Mouse (Mus musculus): ENCODE results near the gene 1500015O10Rik. TPM values are rescaled to one million over a fixed set of nuclear protein-coding genes. Genes with fewer than 3 reads are reported as not detected.

Gene 1500015O10Rik
- polyA plus RNA-seq, 1 experiment from 2014 or later = 20.8 TPM

DNA sequence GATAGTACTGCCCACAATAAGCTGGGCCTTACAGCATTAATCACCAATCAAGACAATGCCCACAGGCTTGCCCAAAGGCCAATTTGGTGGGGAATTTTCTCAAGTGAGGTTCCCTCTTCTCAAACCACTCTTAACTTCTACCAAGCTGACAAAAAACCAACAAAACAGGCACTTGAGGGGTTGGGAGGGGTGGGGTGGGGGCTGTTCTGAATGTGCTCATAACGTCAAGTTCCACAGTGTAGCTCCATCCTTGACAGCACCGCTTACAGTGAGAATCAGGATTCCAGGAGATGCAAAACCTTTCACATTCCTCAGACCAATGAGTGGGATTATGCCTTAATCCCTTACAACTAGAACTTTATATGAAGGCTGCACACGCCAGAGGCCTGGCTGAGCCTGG lies 52.8 kb downstream of the 1500015O10Rik start:
- Histone ChIP-seq H3K4me1 (ENCODE audit: control insufficient read depth, insufficient read depth, low read length) (no peaks in the 10 kb centered on the region), H3K9ac (replicated peaks; ENCODE audit: low read depth, low read length) (no peak overlapping the region), H3K4me3 (ENCODE audit: low read depth, low read length) (no peak overlapping the region), H3K36me3 (ENCODE audit: control insufficient read depth, insufficient read depth, low read length) (peaks cover 4% of the 10 kb centered on the region; the same call in 1 of the 2 replicates), H3K9me3 (ENCODE audit: control insufficient read depth, low read length) (no peaks in the 10 kb centered on the region), H3K4me2 (ENCODE audit: low read depth, low read length) (no peak overlapping the region), H3K27ac (ENCODE audit: low read depth, low read length) (no peak overlapping the region), H3K27me3 (ENCODE audit: control insufficient read depth, insufficient read depth, low read length) (no peaks in the 10 kb centered on the region)
- ATAC-seq (ENCODE audit: low read depth) = no peak
- WGBS = 96% methylated on average over 3 of the region's 3 CpGs

DNA sequence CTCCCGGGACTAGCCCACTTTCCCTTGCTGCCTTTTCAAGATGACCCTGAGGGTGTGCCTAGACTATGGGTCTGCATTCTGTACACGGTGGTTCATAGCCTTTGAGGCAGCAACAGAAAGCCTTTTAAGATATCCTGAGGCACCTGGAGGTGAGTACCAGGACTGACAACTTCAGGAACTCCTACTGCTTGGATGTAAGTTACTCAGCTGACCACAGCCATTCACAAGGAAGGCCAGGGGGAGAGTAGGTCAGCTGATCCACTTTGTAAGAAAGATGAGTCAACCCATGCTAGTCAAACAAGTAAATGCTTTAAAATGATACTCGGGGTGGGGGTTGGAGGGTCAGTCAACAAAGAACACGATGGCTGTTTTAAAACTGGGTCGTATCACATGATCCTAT lies 54.9 kb downstream of the 1500015O10Rik start:
- WGBS = 92% methylated on average over 5 of the region's 5 CpGs
- Histone ChIP-seq H3K4me1 (ENCODE audit: control insufficient read depth, insufficient read depth, low read length) (no peaks in the 10 kb centered on the region), H3K4me2 (ENCODE audit: low read depth, low read length) (no peak overlapping the region), H3K27me3 (ENCODE audit: control insufficient read depth, insufficient read depth, low read length) (no peaks in the 10 kb centered on the region), H3K9me3 (ENCODE audit: control insufficient read depth, low read length) (no peaks in the 10 kb centered on the region), H3K4me3 (ENCODE audit: low read depth, low read length) (no peak overlapping the region), H3K9ac (replicated peaks; ENCODE audit: low read depth, low read length) (no peak overlapping the region), H3K27ac (ENCODE audit: low read depth, low read length) (no peak overlapping the region), H3K36me3 (ENCODE audit: control insufficient read depth, insufficient read depth, low read length) (peaks cover 4% of the 10 kb centered on the region; the same call in 1 of the 2 replicates)
- no peak for ATAC-seq (ENCODE audit: low read depth)

- H3K27me3 ChIP-seq (ENCODE audit: control insufficient read depth, insufficient read depth, low read length) = no peaks in the 10 kb centered on the region
- H3K4me1 ChIP-seq (ENCODE audit: control insufficient read depth, insufficient read depth, low read length) = no peaks in the 10 kb centered on the region
- no peak for ATAC-seq (ENCODE audit: low read depth)
- H3K36me3 ChIP-seq (ENCODE audit: control insufficient read depth, insufficient read depth, low read length) = peaks cover 4% of the 10 kb centered on the region; the same call in 1 of the 2 replicates
- no peak overlapping the region for H3K4me2 ChIP-seq (ENCODE audit: low read depth, low read length)
- WGBS = 88% methylated on average over 5 of the region's 5 CpGs
- H3K4me3 ChIP-seq (ENCODE audit: low read depth, low read length) = no peak overlapping the region
- no peak overlapping the region for H3K9ac ChIP-seq (replicated peaks; ENCODE audit: low read depth, low read length)
- H3K27ac ChIP-seq (ENCODE audit: low read depth, low read length) = no peak overlapping the region
- H3K9me3 ChIP-seq (ENCODE audit: control insufficient read depth, low read length) = no peaks in the 10 kb centered on the region
Measured at GRCm38 (mm10) chr1:43786711-43787110, 56.3 kb downstream of the 1500015O10Rik start.

DNA sequence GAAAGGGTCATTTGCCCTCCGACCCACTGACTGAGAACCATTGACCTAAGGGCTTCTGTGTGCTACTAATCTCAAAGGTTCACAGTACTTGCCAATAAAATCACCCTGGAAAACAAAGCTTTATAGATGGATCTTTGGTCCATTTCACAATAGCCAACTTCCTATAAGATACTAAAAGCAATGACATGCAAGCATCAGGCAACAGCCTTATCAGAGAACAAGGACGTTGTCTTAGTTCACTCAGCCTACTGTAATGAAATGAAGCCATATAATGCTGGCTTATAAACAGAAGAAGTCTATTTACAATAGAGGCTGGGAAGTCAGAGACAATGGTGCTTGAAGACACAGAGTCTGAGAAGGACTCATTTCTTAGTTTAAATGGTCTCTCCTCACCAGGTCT lies 59.4 kb downstream of the 1500015O10Rik start:
- 90% methylated on average over 2 of the region's 2 CpGs for WGBS

More for the DNA sequence above, 59.4 kb downstream of the 1500015O10Rik start:
- Histone ChIP-seq H3K4me2 (ENCODE audit: low read depth, low read length) (no peak overlapping the region), H3K27ac (ENCODE audit: low read depth, low read length) (no peak overlapping the region), H3K27me3 (ENCODE audit: control insufficient read depth, insufficient read depth, low read length) (no peaks in the 10 kb centered on the region), H3K4me3 (ENCODE audit: low read depth, low read length) (no peak overlapping the region), H3K9me3 (ENCODE audit: control insufficient read depth, low read length) (no peaks in the 10 kb centered on the region), H3K36me3 (ENCODE audit: control insufficient read depth, insufficient read depth, low read length) (peaks cover 4% of the 10 kb centered on the region; the same call in 1 of the 2 replicates), H3K9ac (replicated peaks; ENCODE audit: low read depth, low read length) (no peak overlapping the region), H3K4me1 (ENCODE audit: control insufficient read depth, insufficient read depth, low read length) (no peaks in the 10 kb centered on the region)
- ATAC-seq (ENCODE audit: low read depth) = no peak

Other genes starting within 250 kb of the 1500015O10Rik start
- 15.0 and 22.5 TPM in 2 replicates for gene Uxs1, start 97.2 kb downstream of the 1500015O10Rik start, polyA plus RNA-seq (2014; fragmentation: Nextera tagmentation; extraction: Ambion mirVana)
- 59.2 and 69.0 TPM in 2 replicates for gene Tpp2, start 203.0 kb downstream of the 1500015O10Rik start, polyA plus RNA-seq (2014; fragmentation: Nextera tagmentation; extraction: Ambion mirVana)